ENCODE assay signal across 9 mouse cellular contexts in genomic region chr7:80641497-80641896, GRCm38 (mm10). TPM values are rescaled to one million over a fixed set of nuclear protein-coding genes. Genes with fewer than 3 reads are reported as not detected.
A peak's percentile ranks its signal among the peaks of the same experiment; 100 is the strongest.
DNase-seq lines count a peak whose midpoint lies in the region; TF ChIP-seq lines count a peak whose summit lies in the region.
"Had no signal": no experiment of that assay in that cellular context is flagged by ENCODE, and none has a peak within 500 bp of the region (broad histone marks: within the 10 kb centered on the region; RNA-seq: fewer than 3 reads in every experiment).

No protein-coding gene starts in this region.

- no peak overlapping the region for H3K4me3 ChIP-seq in thymus, adult 2 months (ENCODE audit: control insufficient read depth, insufficient read depth, low read length)
- H3K4me3 ChIP-seq: erythroblast, embryonic 14.5 days had no signal

- WGBS in thymus, adult 2 months: 28% methylated on average over 4 of the region's 4 CpGs

- no peaks in the 10 kb centered on the region for H3K36me3 ChIP-seq in thymus, adult 2 months (ENCODE audit: control insufficient read depth, insufficient read depth, low read length)

- peaks cover 53% of the 10 kb centered on the region for H3K4me1 ChIP-seq in thymus, adult 2 months (replicated peaks; ENCODE audit: control insufficient read depth, insufficient read depth, low read length)

- TF ChIP-seq CTCF in thymus, adult 2 months (IDR thresholded peaks at IDR 0.05; ENCODE audit: borderline replicate concordance, control insufficient read depth, extremely low read depth, insufficient read depth, low read length, poor library complexity): no peak

- peak; percentile 77 to 84 for DNase-seq in cerebellum, postnatal 14 days
- no peak for DNase-seq in cerebellum, adult 18-20 months
- DNase-seq in thymus, postnatal 0 days (ENCODE audit: low spot score): peak; percentile 33
- DNase-seq in thymus, adult 2 months: no peak
- DNase-seq in liver: peak; percentile 50
- peak; percentile 23 for DNase-seq in yolk sac, embryonic 10.5 days (ENCODE audit: low spot score)
- no peak for DNase-seq in ovary, postnatal 14 days (ENCODE audit: low spot score)
- DNase-seq in urinary bladder, postnatal 25 days (ENCODE audit: low spot score): no peak

- TF ChIP-seq POLR2A in thymus, adult 2 months (IDR thresholded peaks at IDR 0.05; ENCODE audit: control insufficient read depth, extremely low read depth, insufficient read depth, low read length, poor library complexity): no peak

- H3K27me3 ChIP-seq in thymus, adult 2 months (ENCODE audit: control insufficient read depth, insufficient read depth, low read length): no peaks in the 10 kb centered on the region

- H3K27ac ChIP-seq in thymus, adult 2 months (ENCODE audit: control insufficient read depth, insufficient read depth, low read length): no peak overlapping the region

RNA-seq across cellular contexts. Expression of gene Crtc3, which starts 47.2 kb away (rescaled TPM):
- polyA plus RNA-seq in thymus, postnatal 0 days (2015; fragmentation: Nextera tagmentation; extraction: Ambion mirVana): 18.8 and 19.0 TPM in 2 replicates
- polyA plus RNA-seq in thymus, adult 2 months (2012; rRNA removed): 40.3 and 43.6 TPM in 2 replicates

Comparison
In these comparisons a context has a peak if more than half of its experiments do, and no peak if none do; other contexts are left out.
1. DNase-seq: peak in cerebellum, postnatal 14 days (2 of 2), thymus, postnatal 0 days (single experiment), liver (single experiment) and yolk sac, embryonic 10.5 days (single experiment); none in cerebellum, adult 18-20 months (0 of 2), thymus, adult 2 months (single experiment), ovary, postnatal 14 days (single experiment) and urinary bladder, postnatal 25 days (single experiment).